Mouse (Mus musculus) embryonic facial prominence, embryonic 13.5 days (tissue): ENCODE measurements around the gene Ptpdc1. TPM values are rescaled to one million over a fixed set of nuclear protein-coding genes. Genes with fewer than 3 reads are reported as not detected.

Experiments used
- ATAC-seq: fragments of 200-750 bp; cut with Nextera tagmentation; 2 replicates; pipeline ENCODE4 v1.8.0; 2017; ENCODE audit warnings: low read depth; ENCODE audit not compliant: insufficient number of reproducible peaks, insufficient read depth, low FRiP score, low TSS enrichment
- H3K27ac ChIP-seq: fragments of 300-500 bp; sonication (generic); 2 replicates; pipeline ENCODE4 v1.5.1; 2015; ENCODE audit warnings: moderate library complexity, mild to moderate bottlenecking, inconsistent platforms
- H3K27me3 ChIP-seq: fragments of 300-500 bp; sonication (generic); 2 replicates; pipeline ENCODE4 v1.6.1; 2015; ENCODE audit warnings: mild to moderate bottlenecking, inconsistent platforms
- H3K36me3 ChIP-seq: fragments of 300-500 bp; sonication (generic); 2 replicates; pipeline ENCODE4 v1.6.1; 2015; ENCODE audit warnings: mild to moderate bottlenecking, inconsistent platforms
- H3K4me1 ChIP-seq: fragments of 300-500 bp; sonication (generic); 2 replicates; pipeline ENCODE4 v1.6.1; 2015; ENCODE audit warnings: inconsistent platforms
- H3K4me2 ChIP-seq: fragments of 300-500 bp; sonication (generic); 2 replicates; pipeline ENCODE4 v1.6.1; 2015; ENCODE audit warnings: moderate library complexity, mild to moderate bottlenecking, inconsistent platforms
- H3K4me3 ChIP-seq: fragments of 300-500 bp; sonication (generic); 2 replicates; pipeline ENCODE4 v1.5.1; 2015; ENCODE audit warnings: mild to moderate bottlenecking, inconsistent platforms
- H3K9ac ChIP-seq: fragments of 300-500 bp; sonication (generic); 2 replicates; pipeline ENCODE4 v1.6.1; 2015; ENCODE audit warnings: mild to moderate bottlenecking, inconsistent platforms
- H3K9me3 ChIP-seq: fragments of 300-500 bp; sonication (generic); 2 replicates; pipeline ENCODE4 v1.6.1; 2016; ENCODE audit warnings: inconsistent platforms
- WGBS: fragments of 180-500 bp; shearing (Covaris S2); methylation state at CpG from one replicate; pipeline ENCODE4 v1.1.7; 2015; ENCODE audit warnings: mixed read lengths; 5-methylcytosine and 5-hydroxymethylcytosine counted together
- polyA plus RNA-seq: library from polyadenylated mRNA; unstranded; fragments of >200 nt; fragmentation: Nextera tagmentation; extraction: Ambion mirVana; gene quantifications from 2 replicates; pipeline ENCODE4 v1.2.1, GENCODE M21; 2015

Ptpdc1 gene
- polyA plus RNA-seq, 1 experiment from 2014 or later = 21.2 TPM

DNA sequence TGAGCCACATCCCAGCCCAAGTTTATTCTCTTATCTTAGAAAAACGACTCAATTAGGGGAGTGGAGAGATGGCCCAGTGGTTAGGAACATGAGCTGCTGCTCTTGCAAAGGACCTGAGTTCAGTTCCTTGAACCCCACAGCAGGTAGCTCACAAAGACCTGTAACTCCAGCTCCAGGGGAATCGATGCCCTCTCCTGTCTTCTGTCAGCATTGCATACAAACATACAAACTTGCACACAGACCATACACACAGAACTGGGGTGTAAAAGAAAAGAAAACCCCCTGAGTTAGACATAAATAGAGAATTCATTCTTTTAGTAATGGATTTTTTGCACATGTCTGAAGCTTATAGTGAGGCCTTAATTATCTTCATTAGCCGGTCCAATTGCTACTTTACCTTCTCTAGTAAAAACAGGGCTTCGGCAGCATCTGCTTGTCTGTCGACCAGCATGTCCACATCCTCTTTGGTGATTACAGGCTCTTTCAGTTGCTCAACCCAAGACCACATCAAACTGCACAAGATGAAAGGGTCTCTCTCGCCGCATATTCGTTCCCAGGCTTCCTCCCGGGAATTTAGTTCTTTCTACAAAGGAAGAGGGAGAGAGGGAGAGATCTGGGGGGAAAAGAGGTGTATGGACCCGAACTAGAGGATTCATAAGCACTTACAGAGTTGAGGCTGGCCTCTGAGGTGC is 42.6 kb downstream of the Ptpdc1 start:
- Histone ChIP-seq H3K27me3 (no peaks in the 10 kb centered on the region), H3K9ac (no peak overlapping the region), H3K4me3 (no peak overlapping the region), H3K9me3 (no peaks in the 10 kb centered on the region), H3K27ac (no peak overlapping the region), H3K4me2 (no peak overlapping the region), H3K36me3 (peaks cover 67% of the 10 kb centered on the region), H3K4me1 (no peaks in the 10 kb centered on the region)
- no peak for ATAC-seq
- 60% methylated on average over 10 of the region's 10 CpGs for WGBS

DNA sequence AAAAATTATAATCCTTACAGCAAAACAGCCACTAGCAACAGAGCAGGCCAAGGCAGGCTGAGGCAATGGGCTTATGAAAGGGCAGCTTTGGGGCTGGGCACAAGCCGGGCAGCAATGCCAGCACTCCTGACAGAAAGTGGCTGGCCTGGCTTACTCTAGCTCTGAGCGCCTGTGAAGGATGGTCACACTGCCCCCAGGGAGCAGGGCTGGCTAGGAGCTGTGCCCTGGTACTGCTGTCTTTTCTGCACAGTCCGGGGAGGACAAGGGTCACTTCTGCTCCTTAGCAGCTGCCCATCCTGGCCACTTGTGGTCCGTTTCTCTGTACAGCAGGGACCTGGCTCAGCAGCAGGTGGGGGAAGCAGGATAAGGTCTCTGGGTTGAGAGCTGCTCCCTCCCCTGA is 46.8 kb downstream of the Ptpdc1 start:
- no peak overlapping the region for H3K27ac ChIP-seq
- no peaks in the 10 kb centered on the region for H3K27me3 ChIP-seq
- H3K4me3 ChIP-seq = no peak overlapping the region
- no peaks in the 10 kb centered on the region for H3K9me3 ChIP-seq
- no peak overlapping the region for H3K9ac ChIP-seq
- no peak for ATAC-seq
- H3K36me3 ChIP-seq = peaks cover 44% of the 10 kb centered on the region
- WGBS = 58% methylated on average over 4 of the region's 4 CpGs
- H3K4me2 ChIP-seq = no peak overlapping the region
- H3K4me1 ChIP-seq = peaks cover 8% of the 10 kb centered on the region; the same call in 1 of the 2 replicates

DNA sequence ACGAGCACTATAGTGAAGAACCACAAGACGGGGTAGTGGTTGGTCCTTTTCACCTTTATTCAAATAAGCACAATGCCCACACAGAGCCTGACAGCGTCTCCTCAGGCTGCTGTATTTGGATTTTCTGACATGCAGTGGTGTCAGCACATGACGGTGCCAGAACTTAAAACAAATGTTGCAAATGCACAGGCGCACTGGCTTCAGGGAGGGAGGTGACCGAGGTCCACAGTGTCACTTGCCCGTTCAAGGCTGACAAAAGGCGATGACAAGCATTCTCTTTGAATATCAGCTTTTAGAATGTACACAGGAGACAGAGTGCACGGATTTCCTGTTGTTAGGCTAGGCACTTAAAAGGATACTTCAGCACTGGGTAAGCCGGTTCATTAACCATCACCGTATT is 47.6 kb downstream of the Ptpdc1 start:
- Histone ChIP-seq H3K4me2 (no peak overlapping the region), H3K9ac (no peak overlapping the region), H3K27me3 (no peaks in the 10 kb centered on the region), H3K36me3 (peaks cover 44% of the 10 kb centered on the region), H3K4me1 (peaks cover 8% of the 10 kb centered on the region; the same call in 1 of the 2 replicates), H3K9me3 (no peaks in the 10 kb centered on the region), H3K27ac (no peak overlapping the region), H3K4me3 (no peak overlapping the region)
- WGBS = 72% methylated on average over 11 of the region's 11 CpGs
- ATAC-seq = no peak

DNA sequence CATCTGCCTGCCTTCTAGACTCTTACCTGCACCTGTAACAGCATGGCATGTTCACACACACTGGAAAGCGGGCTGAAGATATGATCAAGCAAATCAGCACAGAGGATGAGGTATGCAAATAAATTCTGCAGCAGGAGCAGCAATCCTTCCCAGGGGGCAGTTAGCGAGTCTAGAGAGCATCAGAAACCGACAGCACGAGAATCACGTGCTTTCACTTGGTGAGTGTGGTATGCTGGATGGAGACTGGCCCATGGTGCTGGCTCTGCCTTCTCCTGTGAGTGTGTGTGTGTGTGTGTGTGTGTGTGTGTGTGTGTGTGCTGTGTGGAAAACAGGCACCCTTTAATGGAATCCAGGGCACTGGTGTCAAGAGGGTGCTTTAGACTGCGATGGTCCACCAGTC is 48.5 kb downstream of the Ptpdc1 start:
- Histone ChIP-seq H3K9me3 (no peaks in the 10 kb centered on the region), H3K4me1 (peaks cover 8% of the 10 kb centered on the region; the same call in 1 of the 2 replicates), H3K27ac (no peak overlapping the region), H3K36me3 (peaks cover 37% of the 10 kb centered on the region), H3K27me3 (no peaks in the 10 kb centered on the region), H3K9ac (no peak overlapping the region), H3K4me2 (no peak overlapping the region), H3K4me3 (no peak overlapping the region)
- no peak for ATAC-seq
- WGBS = 67% methylated on average over 6 of the region's 6 CpGs

DNA sequence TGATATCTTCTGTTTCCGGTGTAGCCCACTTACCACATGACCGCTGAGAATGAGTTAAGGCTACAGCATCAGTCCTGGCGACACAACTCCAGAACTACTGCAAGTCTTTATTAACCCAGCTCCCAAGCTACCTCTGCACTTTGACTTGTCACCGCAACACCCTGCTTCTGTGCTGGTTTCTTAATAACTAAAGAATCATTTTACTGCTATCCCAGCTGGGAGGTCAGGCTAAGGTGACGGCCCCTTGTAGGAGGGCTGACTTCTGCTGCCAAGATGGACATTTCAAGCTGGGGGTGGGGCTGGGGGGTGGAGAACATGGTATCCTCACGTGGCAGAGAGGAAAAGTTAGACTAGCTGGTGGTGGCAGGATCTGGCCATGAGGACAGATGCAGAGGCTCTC is 50.7 kb downstream of the Ptpdc1 start:
- no peak for ATAC-seq
- WGBS = 65% methylated on average over 6 of the region's 6 CpGs
- Histone ChIP-seq H3K4me2 (no peak overlapping the region), H3K4me1 (peaks cover 8% of the 10 kb centered on the region; the same call in 1 of the 2 replicates), H3K36me3 (peaks cover 22% of the 10 kb centered on the region), H3K4me3 (no peak overlapping the region), H3K27me3 (no peaks in the 10 kb centered on the region), H3K9ac (no peak overlapping the region), H3K9me3 (no peaks in the 10 kb centered on the region), H3K27ac (no peak overlapping the region)

DNA sequence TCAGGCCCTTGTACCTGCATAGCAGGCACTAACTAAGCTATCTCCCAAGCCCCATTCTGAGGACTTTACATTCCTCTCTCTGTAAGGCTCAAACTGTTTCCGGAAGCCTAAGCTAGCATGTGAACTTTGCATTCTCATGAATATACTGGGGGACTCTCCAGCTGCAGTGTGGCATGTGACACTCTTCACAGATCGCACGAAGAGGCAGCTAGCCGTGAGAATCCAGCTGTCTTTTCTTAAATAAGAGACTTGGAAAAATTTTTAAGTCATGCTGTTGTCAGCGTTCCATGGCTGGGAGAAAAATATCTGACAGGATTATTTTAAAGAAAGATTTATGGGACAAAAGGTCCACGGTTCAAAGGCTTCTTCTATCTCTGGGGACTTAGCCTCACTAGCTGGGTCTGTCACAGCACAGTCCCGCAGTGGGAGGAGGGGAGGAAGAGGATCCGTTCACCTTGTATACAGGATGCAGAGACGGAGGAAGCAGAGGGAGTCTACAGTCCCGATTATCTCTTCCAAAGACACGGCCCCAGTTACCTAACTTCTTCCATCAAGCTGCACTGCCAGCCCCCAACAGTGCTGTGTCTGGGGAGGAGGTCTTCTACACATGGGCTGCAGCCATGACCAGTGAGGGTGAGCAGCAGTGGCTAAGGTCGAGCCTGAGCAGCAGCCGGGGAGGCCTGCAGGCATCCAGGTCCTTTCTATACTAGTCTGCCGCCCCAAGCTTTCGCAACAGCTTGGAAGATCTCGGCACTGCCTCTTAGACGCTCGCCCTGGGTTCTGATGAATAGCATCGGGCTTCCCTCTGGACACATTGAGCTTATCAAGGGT is 51.7 kb downstream of the Ptpdc1 start:
- 45% methylated on average over 19 of the region's 19 CpGs for WGBS
- no peak for ATAC-seq

DNA sequence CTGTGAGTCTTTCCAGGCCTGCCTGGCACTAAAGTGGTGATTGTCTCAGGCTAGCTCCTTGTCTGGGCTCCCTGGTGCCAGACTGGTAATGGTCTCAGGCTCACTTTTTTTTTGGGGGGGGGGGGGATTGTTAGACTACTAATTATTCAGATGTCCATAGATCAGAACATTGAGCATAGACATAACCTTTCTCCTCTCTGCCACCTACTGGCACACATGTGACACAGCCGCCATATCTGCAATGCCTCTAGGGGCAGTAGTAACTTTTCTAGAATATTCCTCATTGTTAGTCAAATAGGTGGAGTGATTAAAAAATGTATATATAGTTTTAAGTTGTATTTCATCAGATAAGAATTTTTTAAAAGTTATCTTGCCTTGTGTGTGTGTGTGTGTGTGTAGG is 53.3 kb downstream of the Ptpdc1 start:
- no peaks in the 10 kb centered on the region for H3K27me3 ChIP-seq
- H3K9me3 ChIP-seq = no peaks in the 10 kb centered on the region
- peaks cover 8% of the 10 kb centered on the region; the same call in 1 of the 2 replicates for H3K4me1 ChIP-seq
- peaks cover 7% of the 10 kb centered on the region for H3K36me3 ChIP-seq
- H3K4me3 ChIP-seq = no peak overlapping the region
- H3K27ac ChIP-seq = no peak overlapping the region
- H3K4me2 ChIP-seq = no peak overlapping the region
- H3K9ac ChIP-seq = no peak overlapping the region
- no peak for ATAC-seq
- 79% methylated on average over 1 of the region's 1 CpGs for WGBS

More for the DNA sequence above, 51.7 kb downstream of the Ptpdc1 start:
- peaks cover 21% of the 10 kb centered on the region for H3K36me3 ChIP-seq
- peaks cover 8% of the 10 kb centered on the region; the same call in 1 of the 2 replicates for H3K4me1 ChIP-seq
- H3K9ac ChIP-seq = no peak overlapping the region
- no peaks in the 10 kb centered on the region for H3K27me3 ChIP-seq
- H3K4me3 ChIP-seq = no peak overlapping the region
- no peak overlapping the region for H3K27ac ChIP-seq
- peak overlapping the region; percentile 7; the same call in 1 of the 2 replicates for H3K4me2 ChIP-seq
- H3K9me3 ChIP-seq = no peaks in the 10 kb centered on the region

DNA sequence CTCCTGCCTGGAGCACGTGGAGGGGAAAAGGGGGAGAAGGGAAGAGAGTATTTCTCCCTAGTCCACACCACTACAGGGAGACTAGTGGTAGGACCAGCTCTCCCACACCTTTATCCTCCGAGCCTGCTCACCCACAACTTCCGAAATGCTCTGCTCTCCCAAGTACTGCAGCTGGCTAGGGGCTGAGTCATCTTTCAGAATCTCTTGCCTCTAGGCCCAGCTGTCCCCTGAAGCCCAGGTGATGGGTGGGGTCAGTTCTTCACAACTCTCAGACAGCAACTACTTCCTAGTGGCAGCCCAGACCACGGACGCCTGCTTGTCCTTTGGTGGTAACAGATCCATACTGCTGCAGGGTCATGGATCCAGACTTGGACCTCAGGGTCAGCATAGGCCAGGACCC is 54.2 kb downstream of the Ptpdc1 start:
- Histone ChIP-seq H3K4me1 (peaks cover 11% of the 10 kb centered on the region), H3K9me3 (no peaks in the 10 kb centered on the region), H3K9ac (no peak overlapping the region), H3K4me2 (no peak overlapping the region), H3K4me3 (no peak overlapping the region), H3K27ac (no peak overlapping the region), H3K36me3 (no peaks in the 10 kb centered on the region), H3K27me3 (no peaks in the 10 kb centered on the region)
- 79% methylated on average over 5 of the region's 5 CpGs for WGBS
- ATAC-seq = no peak

DNA sequence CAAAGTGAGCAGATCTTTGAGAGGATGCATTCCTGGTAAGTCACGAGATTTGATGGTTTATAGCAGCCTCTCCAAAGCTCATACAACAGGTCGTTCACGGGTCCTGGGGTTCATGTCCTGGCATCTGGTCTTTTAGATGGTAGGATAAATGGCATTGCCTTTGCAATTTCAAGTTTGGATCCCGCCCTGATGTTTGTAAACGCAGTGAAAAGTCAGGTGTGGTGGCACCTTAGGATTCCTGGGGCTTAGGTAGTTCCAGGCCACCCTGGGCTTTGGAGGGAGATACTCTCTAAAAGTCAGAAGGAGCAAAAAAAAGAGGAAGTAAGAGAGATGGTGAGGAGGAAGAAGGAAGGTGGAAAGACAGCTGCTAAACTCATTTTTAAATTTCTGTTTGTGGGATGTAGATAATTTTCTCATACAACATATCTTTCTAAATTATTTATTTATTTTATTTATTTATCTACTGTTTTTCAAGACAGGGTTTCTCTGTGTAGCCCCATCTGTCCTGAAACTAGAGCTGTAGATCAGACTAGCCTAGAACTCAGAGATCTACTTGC is 55.8 kb downstream of the Ptpdc1 start:
- ATAC-seq = no peak
- WGBS = 88% methylated on average over 5 of the region's 5 CpGs
- Histone ChIP-seq H3K4me3 (no peak overlapping the region), H3K9ac (no peak overlapping the region), H3K4me1 (peaks cover 16% of the 10 kb centered on the region), H3K27me3 (no peaks in the 10 kb centered on the region), H3K9me3 (no peaks in the 10 kb centered on the region), H3K27ac (no peak overlapping the region), H3K36me3 (no peaks in the 10 kb centered on the region), H3K4me2 (no peak overlapping the region)

DNA sequence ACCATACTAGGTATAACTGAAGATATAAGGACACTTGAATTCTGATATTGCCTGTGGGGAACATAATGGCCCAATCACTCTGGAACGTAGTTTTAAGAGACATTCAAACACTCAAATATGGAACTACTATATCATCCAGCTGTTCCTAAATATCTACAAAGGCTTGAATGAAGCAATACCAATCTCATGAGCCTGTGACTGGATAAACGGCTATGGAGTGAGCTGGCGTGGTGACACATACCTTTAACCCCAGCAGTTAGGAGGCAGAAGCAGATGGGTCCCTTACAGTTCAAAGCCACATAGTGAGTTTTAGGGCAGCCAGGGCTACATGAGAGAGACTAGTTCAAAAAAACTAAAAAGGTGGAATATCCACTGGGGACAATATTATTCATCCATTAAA is 57.8 kb downstream of the Ptpdc1 start:
- ATAC-seq = no peak
- WGBS = 75% methylated on average over 3 of the region's 3 CpGs
- Histone ChIP-seq H3K27me3 (no peaks in the 10 kb centered on the region), H3K36me3 (no peaks in the 10 kb centered on the region), H3K4me2 (no peak overlapping the region), H3K4me3 (no peak overlapping the region), H3K4me1 (peaks cover 8% of the 10 kb centered on the region), H3K9ac (no peak overlapping the region), H3K9me3 (no peaks in the 10 kb centered on the region), H3K27ac (no peak overlapping the region)

DNA sequence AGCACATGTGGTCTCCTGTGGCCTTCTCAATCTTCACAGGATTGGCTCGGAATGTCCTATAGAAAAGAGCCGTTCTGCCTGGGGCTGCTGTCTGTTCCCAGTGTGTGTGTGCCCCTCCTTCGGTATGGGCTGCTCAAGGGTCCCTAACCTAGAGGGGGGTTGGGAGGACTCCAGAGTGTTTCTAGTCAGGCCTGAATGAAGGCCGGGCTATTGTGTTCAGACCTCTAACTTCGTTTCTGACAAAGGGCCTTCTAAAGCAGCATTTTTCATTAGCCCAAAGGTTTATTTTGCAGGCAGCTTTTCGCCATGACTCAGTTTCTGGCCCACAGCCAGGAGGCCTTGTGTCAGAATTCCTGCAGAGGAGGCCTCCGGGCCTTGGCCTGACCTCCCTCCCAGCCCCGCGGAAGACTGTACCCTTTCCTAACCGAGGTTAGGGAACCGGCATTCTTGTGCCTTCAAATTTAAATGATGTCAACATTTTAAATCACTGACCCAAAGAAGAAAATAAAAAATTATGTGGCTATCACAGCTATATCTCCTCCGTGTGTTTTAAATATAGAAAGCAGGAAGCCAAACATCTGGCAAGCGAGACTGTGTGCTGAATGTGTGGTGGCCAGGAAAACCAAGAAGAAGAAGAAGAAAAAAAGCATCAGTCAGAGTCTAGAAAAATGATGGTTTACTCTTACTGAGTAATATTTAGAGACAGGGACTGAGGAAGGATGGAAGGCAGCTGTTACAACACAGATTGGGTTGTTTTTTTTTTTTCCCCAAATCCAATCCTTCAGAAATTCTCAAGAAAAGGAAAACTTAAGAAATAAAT is 59.1 kb downstream of the Ptpdc1 start:
- H3K9ac ChIP-seq = peak overlapping the region; percentile 44

More for the DNA sequence above, 59.1 kb downstream of the Ptpdc1 start:
- no peaks in the 10 kb centered on the region for H3K9me3 ChIP-seq
- peaks cover 8% of the 10 kb centered on the region for H3K4me1 ChIP-seq
- H3K36me3 ChIP-seq = no peaks in the 10 kb centered on the region
- peak overlapping the region; percentile 90 for H3K27ac ChIP-seq
- no peak overlapping the region; the same call in 1 of the 2 replicates for H3K4me2 ChIP-seq
- H3K27me3 ChIP-seq = no peaks in the 10 kb centered on the region
- H3K4me3 ChIP-seq = no peak overlapping the region
- 10% methylated on average over 13 of the region's 13 CpGs for WGBS
- peak; percentile 56; the same call in 1 of the 2 replicates for ATAC-seq
